Mouse (Mus musculus): ENCODE measurements around the gene Olfr669. TPM values are rescaled to one million over a fixed set of nuclear protein-coding genes. Genes with fewer than 3 reads are reported as not detected.

The Olfr669 gene
- polyA plus RNA-seq, 1 experiment from 2014 or later, result not detected

Other genes with a start within 250 kb of the Olfr669 start
- not detected in 2 replicates for gene Olfr661, start 247.7 kb upstream of the Olfr669 start, polyA plus RNA-seq (2015; fragmentation: Nextera tagmentation; extraction: Ambion mirVana)
- not detected in 2 replicates for gene Usp17le, start 156.8 kb upstream of the Olfr669 start, polyA plus RNA-seq (2015; fragmentation: Nextera tagmentation; extraction: Ambion mirVana)
- not detected in 2 replicates for gene Usp17lb, start 91.6 kb upstream of the Olfr669 start, polyA plus RNA-seq (2015; fragmentation: Nextera tagmentation; extraction: Ambion mirVana)
- gene Usp17la, start 77.2 kb upstream of the Olfr669 start, polyA plus RNA-seq (2015; fragmentation: Nextera tagmentation; extraction: Ambion mirVana), result not detected in 2 replicates
- not detected in 2 replicates for gene Olfr665, start 56.2 kb upstream of the Olfr669 start, polyA plus RNA-seq (2015; fragmentation: Nextera tagmentation; extraction: Ambion mirVana)
- gene Olfr666, start 38.3 kb upstream of the Olfr669 start, polyA plus RNA-seq (2015; fragmentation: Nextera tagmentation; extraction: Ambion mirVana), result not detected in 2 replicates
- gene Olfr667, start 12.8 kb upstream of the Olfr669 start, polyA plus RNA-seq (2015; fragmentation: Nextera tagmentation; extraction: Ambion mirVana), result not detected in 2 replicates
- gene Olfr668, start 6.2 kb upstream of the Olfr669 start, polyA plus RNA-seq (2015; fragmentation: Nextera tagmentation; extraction: Ambion mirVana), result not detected in 2 replicates
- not detected in 2 replicates for gene Olfr670, start 28.4 kb downstream of the Olfr669 start, polyA plus RNA-seq (2015; fragmentation: Nextera tagmentation; extraction: Ambion mirVana)
- not detected in 2 replicates for gene Olfr671, start 44.9 kb downstream of the Olfr669 start, polyA plus RNA-seq (2015; fragmentation: Nextera tagmentation; extraction: Ambion mirVana)
- gene Olfr672, start 67.8 kb downstream of the Olfr669 start, polyA plus RNA-seq (2015; fragmentation: Nextera tagmentation; extraction: Ambion mirVana), result not detected in 2 replicates
- gene Olfr675, start 94.2 kb downstream of the Olfr669 start, polyA plus RNA-seq (2015; fragmentation: Nextera tagmentation; extraction: Ambion mirVana), result not detected in 2 replicates
- not detected in 2 replicates for gene Olfr676, start 98.5 kb downstream of the Olfr669 start, polyA plus RNA-seq (2015; fragmentation: Nextera tagmentation; extraction: Ambion mirVana)
- not detected in 2 replicates for gene Olfr677, start 117.1 kb downstream of the Olfr669 start, polyA plus RNA-seq (2015; fragmentation: Nextera tagmentation; extraction: Ambion mirVana)
- gene Olfr678, start 130.2 kb downstream of the Olfr669 start, polyA plus RNA-seq (2015; fragmentation: Nextera tagmentation; extraction: Ambion mirVana), result not detected in 2 replicates
- gene Olfr679, start 147.0 kb downstream of the Olfr669 start, polyA plus RNA-seq (2015; fragmentation: Nextera tagmentation; extraction: Ambion mirVana), result not detected in 2 replicates
- not detected in 2 replicates for gene Olfr680-ps1, start 158.6 kb downstream of the Olfr669 start, polyA plus RNA-seq (2015; fragmentation: Nextera tagmentation; extraction: Ambion mirVana)
- gene Olfr681, start 182.6 kb downstream of the Olfr669 start, polyA plus RNA-seq (2015; fragmentation: Nextera tagmentation; extraction: Ambion mirVana), result not detected in 2 replicates
- not detected in 2 replicates for gene Olfr683, start 212.8 kb downstream of the Olfr669 start, polyA plus RNA-seq (2015; fragmentation: Nextera tagmentation; extraction: Ambion mirVana)
- not detected in 2 replicates for gene Olfr684, start 229.4 kb downstream of the Olfr669 start, polyA plus RNA-seq (2015; fragmentation: Nextera tagmentation; extraction: Ambion mirVana)

All from hindbrain, embryonic 16.5 days (tissue).